Mouse (Mus musculus) kidney, adult 2 months (tissue): ENCODE data around the gene Nectin2. TPM values are rescaled to one million over a fixed set of nuclear protein-coding genes. Genes with fewer than 3 reads are reported as not detected.

Experiments
- DNase-seq: peaks from one replicate; pipeline ENCODE4 v3.0.0; 2021
- H3K27ac ChIP-seq: fragments of 200-500 bp; 2 replicates; pipeline ENCODE4 v1.5.1; 2012; ENCODE audit warnings: low read depth, low read length, control low read depth, inconsistent platforms; ENCODE audit not compliant: insufficient read depth
- H3K27me3 ChIP-seq: fragments of 200-500 bp; replicated peaks from 2 replicates; pipeline ENCODE4 v1.6.1; 2012; ENCODE audit warnings: mild to moderate bottlenecking, moderate library complexity, low read length, inconsistent platforms; ENCODE audit not compliant: control insufficient read depth, insufficient read depth
- H3K36me3 ChIP-seq: fragments of 200-500 bp; 2 replicates; pipeline ENCODE4 v1.6.1; 2012; ENCODE audit warnings: mild to moderate bottlenecking, moderate library complexity, low read length, inconsistent platforms; ENCODE audit not compliant: control insufficient read depth, insufficient read depth
- H3K4me1 ChIP-seq: fragments of 200-500 bp; 2 replicates; pipeline ENCODE4 v1.6.1; 2011; ENCODE audit warnings: low read length; ENCODE audit not compliant: control insufficient read depth, insufficient read depth
- H3K4me3 ChIP-seq: fragments of 200-500 bp; 2 replicates; pipeline ENCODE4 v1.5.1; 2011; ENCODE audit warnings: mild to moderate bottlenecking, low read depth, low read length, control low read depth; ENCODE audit not compliant: insufficient read depth
- CTCF ChIP-seq: fragments of 200-500 bp; conservative IDR thresholded peaks from 2 replicates; pipeline ENCODE4 v1.5.1; 2011; ENCODE audit warnings: low read depth, mild to moderate bottlenecking, control low read depth, low read length, moderate library complexity, mixed read lengths; ENCODE audit not compliant: insufficient read depth, insufficient read length
- POLR2A ChIP-seq: fragments of 200-500 bp; IDR thresholded peaks from one replicate; pipeline ENCODE4 v1.6.1; 2011; ENCODE audit warnings: low read depth, low read length, control low read depth
- WGBS: fragments of 180-500 bp; shearing (Covaris S2); methylation state at CpG from one replicate; pipeline ENCODE4 v1.1.7; 2018; 5-methylcytosine and 5-hydroxymethylcytosine counted together
- polyA plus RNA-seq: library from polyadenylated mRNA; depleted of rRNA; stranded (reverse); fragments of >200 nt; gene quantifications from 2 replicates; pipeline ENCODE4 v1.2.3, GENCODE M21; 2012

The Nectin2 gene
- polyA plus RNA-seq, 1 experiment: 44.5 TPM

DNA sequence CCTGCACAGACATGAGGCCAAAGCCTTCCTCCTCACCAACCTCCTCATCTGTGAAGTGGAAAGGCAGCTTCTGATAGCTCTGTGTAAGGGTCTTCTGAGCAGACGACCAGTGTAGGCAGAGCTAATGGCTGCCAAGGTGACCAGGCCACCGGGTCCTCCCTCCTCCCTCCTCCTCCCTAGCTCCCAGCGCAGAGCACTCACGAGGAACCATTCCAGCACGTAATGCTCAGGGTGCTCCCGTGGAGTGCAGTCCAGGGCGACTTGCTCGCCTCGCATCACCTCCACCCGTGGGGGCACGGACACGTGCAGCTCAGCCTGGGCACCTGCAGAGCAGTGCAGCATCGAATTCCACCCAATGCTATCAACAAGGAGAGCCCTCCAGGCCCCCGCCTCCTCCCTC, 18.0 kb upstream of the Nectin2 start:
- Histone ChIP-seq H3K4me1 (peaks cover 7% of the 10 kb centered on the region; the same call in 1 of the 2 replicates), H3K27ac (peak overlapping the region; percentile 70), H3K4me3 (peak overlapping the region; percentile 75), H3K27me3 (no peaks in the 10 kb centered on the region), H3K36me3 (no peaks in the 10 kb centered on the region)
- WGBS: 47% methylated on average over 14 of the region's 14 CpGs
- DNase-seq: peak; percentile 55
- TF ChIP-seq CTCF (no peak), POLR2A (no peak)

DNA sequence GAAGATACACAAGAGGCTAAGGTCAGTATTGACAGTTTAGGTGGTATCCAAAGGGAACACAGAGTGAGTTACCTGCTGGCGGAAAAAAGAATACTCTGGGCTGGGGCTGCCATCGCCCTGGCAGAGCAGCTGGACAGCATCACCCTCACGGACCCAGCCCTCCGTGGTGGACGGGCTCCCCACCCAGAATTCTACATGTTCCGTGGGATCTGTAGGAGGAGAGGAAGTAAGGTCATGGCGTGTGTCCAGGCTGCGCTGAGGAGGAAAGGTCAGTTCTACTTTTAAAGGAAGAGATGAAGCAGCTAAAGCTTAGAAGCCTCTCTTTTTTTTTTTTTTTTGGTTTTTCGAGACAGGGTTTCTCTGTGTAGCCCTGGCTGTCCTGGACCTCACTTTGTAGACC, 14.3 kb upstream of the Nectin2 start:
- Histone ChIP-seq H3K4me1 (0 out of 2 replicates have a peak, but pooled peaks cover 3% of the 10 kb centered on the region), H3K4me3 (no peak overlapping the region), H3K27ac (peak overlapping the region; percentile 43; the same call in 1 of the 2 replicates), H3K36me3 (no peaks in the 10 kb centered on the region; the same call in 1 of the 2 replicates), H3K27me3 (no peaks in the 10 kb centered on the region)
- 67% methylated on average over 9 of the region's 9 CpGs for WGBS
- TF ChIP-seq CTCF: no peak
- peak; percentile 39 for DNase-seq

DNA sequence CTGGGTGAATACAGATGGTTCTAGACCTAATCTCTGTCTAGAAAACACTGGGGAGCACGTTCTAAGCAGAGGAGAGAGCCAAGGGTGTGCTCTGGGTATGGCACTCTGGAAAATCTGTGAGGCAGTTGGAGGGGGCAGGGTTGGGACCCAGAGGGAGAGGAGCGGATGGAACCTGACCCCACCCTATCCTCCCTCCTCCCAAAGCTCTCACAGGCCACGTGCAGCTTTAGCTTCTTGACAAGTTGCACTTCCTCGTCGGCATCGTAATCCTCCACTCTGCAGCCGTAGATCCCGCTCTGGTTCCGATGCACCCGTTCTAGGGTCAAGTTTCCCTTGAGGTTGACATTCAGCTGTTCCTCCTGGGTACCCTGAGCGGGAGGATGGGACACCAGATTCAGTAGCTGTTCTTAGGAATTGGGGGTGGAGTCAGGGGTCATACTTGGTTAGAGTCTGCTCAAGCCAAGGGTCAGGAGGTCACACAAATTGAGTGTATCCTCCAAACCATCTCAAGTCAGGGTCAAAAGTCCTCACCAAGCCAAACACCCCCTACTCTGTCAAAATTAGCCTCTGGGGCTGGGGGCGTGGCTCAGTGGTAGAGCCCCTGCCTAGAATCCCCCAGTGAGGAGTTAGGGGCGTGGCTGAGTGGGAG, 13.7 kb upstream of the Nectin2 start:
- Histone ChIP-seq H3K36me3 (no peaks in the 10 kb centered on the region; the same call in 1 of the 2 replicates), H3K4me3 (no peak overlapping the region), H3K4me1 (0 out of 2 replicates have a peak, but pooled peaks cover 3% of the 10 kb centered on the region), H3K27ac (peak overlapping the region; percentile 43; the same call in 1 of the 2 replicates), H3K27me3 (no peaks in the 10 kb centered on the region)
- DNase-seq: peak; percentile 64
- 54% methylated on average over 13 of the region's 13 CpGs for WGBS
- TF ChIP-seq POLR2A (no peak), CTCF (no peak)

DNA sequence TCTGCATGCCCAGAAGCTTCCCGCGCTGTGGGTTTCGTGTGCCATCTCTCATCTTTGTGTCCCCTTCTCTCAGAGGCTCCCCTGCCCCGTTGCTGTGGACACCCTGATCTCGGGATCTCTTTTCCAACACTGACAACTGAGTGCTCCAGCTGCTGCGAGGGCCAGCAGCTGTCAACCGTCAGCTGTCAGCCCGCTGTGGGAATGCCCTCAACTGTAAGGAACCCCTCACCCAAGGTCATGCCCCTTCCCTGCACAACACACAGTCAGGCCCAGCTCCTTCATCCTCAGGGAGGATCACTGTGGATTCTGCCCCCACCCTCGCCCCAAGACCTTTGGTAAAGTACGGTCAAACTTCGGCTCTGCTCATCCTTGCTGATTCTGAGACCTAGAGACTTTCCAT, 12.0 kb upstream of the Nectin2 start:
- TF ChIP-seq CTCF (no peak), POLR2A (no peak)
- no peak for DNase-seq
- H3K4me3 ChIP-seq: no peak overlapping the region
- H3K27ac ChIP-seq: no peak overlapping the region
- 68% methylated on average over 11 of the region's 11 CpGs for WGBS
- H3K27me3 ChIP-seq: no peaks in the 10 kb centered on the region
- H3K36me3 ChIP-seq: no peaks in the 10 kb centered on the region; the same call in 1 of the 2 replicates
- H3K4me1 ChIP-seq: no peaks in the 10 kb centered on the region

DNA sequence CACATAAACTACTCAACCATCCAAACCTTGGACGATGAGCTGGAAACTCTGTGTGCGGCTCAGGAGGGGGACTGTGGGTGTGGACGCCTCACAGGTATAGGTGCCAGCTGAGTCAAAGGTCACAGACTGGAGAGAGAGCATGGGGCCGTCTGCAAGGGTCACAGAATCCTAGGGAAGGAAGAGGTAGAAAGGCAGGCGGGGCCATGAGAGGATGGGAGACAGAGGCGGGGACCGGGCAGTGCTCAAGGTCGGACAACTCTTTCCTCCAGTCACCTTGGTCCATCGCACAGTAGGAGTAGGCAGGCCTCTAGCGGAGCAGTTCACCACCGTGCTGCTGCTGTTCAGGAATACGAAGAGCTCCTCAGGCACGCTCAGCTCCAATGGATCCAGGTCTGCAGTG, 9.7 kb upstream of the Nectin2 start:
- peak; percentile 48 for DNase-seq
- TF ChIP-seq POLR2A (no peak), CTCF (no peak)
- 0 out of 2 replicates have a peak overlapping the region, but pooled peaks have one; percentile 5 for H3K27ac ChIP-seq
- no peak overlapping the region for H3K4me3 ChIP-seq
- 0 out of 2 replicates have a peak, but pooled peaks cover 3% of the 10 kb centered on the region for H3K4me1 ChIP-seq
- no peaks in the 10 kb centered on the region; the same call in 1 of the 2 replicates for H3K36me3 ChIP-seq
- WGBS: 46% methylated on average over 13 of the region's 13 CpGs
- no peaks in the 10 kb centered on the region for H3K27me3 ChIP-seq

DNA sequence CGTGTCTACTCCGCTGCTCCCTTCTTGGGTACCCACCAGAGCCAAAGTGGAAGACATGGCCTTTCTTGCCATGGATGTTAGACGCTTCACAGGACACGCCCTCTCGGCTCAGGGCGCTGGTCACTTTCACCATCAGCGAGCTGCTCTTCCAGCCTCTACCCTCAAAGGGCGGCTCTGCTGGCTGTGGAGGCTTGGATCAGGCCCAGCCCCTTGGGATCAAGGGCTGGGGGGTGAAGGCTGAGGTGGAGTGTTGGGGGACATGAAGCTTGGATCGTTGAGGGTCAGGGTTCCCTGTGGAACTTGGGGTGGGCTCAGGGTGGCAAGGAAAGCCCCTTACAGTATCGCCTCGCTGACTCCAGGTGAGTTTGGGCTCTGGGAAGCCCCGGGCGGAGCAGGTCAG, 8.3 kb upstream of the Nectin2 start:
- Histone ChIP-seq H3K4me3 (no peak overlapping the region), H3K4me1 (0 out of 2 replicates have a peak, but pooled peaks cover 3% of the 10 kb centered on the region), H3K27ac (no peak overlapping the region), H3K27me3 (no peaks in the 10 kb centered on the region), H3K36me3 (no peaks in the 10 kb centered on the region; the same call in 1 of the 2 replicates)
- no peak for TF ChIP-seq POLR2A
- WGBS: 92% methylated on average over 13 of the region's 13 CpGs
- no peak for DNase-seq

DNA sequence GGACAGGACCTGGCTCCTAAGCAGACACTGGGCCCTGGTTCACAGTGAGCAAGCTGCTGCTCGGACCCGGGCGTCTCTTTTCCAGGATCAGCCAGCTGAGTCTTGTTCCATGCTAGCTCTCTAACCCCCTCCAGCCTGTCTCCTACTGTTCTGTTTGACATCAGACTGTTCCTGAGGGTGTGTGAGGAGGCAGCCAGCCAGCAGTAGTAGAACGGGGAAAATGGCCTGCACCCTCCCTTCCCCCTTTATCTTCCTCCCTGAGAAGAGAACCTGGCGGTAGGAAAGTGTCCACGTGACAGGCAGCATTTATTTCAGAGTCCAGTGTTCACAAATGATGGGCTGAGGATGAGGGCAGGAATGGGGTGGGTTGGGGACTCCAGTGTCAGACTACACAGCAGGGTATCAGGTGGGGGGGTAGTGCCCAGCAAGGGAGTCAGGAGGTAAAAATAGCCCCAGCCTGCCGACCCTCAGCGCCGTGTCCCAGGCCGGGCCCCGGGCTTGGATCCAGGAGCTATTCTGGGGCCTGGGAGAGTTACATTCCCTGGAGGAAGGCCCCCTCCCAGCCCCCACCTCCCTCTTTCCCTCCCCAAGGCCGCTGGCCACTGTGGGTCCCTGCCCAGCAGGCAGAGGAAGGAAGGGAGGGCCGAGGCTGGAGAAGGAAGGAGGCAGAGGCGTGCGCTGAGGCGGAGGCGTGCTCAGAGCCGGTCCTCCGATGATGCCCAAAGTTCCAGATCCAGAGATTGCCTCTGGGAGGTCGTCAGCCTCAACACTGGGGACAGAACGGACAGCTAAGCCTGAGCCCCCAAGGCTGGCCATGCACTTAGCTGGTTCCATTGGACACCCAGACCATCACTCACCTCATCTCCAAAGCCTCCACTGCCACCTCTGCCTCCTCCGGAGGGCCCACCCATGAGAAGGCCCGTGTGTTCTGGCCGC, 5.8 kb upstream of the Nectin2 start:
- 39% methylated on average over 24 of the region's 24 CpGs for WGBS
- peak; percentile 84 for DNase-seq
- Histone ChIP-seq H3K27ac (peak overlapping the region; percentile 88), H3K4me3 (peak overlapping the region; percentile 20; the same call in 1 of the 2 replicates), H3K36me3 (no peaks in the 10 kb centered on the region), H3K4me1 (0 out of 2 replicates have a peak, but pooled peaks cover 3% of the 10 kb centered on the region), H3K27me3 (no peaks in the 10 kb centered on the region)
- TF ChIP-seq CTCF: no peak
